Mouse (Mus musculus): ENCODE measurements around the gene Ap3b2. TPM values are rescaled to one million over a fixed set of nuclear protein-coding genes. Genes with fewer than 3 reads are reported as not detected.

Gene Ap3b2
- total and polyA plus RNA-seq, 3 experiments: 0.16 TPM; not detected in 2

DNA sequence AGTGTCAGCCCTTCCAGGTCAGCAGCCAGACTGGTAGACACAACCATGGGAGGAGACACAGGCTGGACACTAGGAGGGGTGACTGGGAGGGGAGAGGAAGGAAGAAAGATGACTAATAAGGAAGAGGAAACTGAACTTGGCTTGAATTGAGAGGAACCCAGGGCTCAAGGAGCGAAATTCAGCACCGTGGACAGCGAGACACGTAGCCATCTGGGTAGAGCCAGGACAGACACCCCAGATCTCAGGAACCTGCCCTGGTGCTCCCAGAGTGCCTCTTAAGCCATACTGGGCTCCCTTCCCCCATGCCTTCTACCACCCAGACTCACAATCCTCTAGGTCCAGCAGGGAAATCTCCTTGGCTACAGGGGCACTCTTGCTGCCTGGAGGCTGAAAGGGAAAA lies 29.6 kb downstream of the Ap3b2 start:
- Histone ChIP-seq H3K36me3 (replicated peaks) (no peaks in the 10 kb centered on the region), H3K4me1 (ENCODE audit: insufficient read depth, low read depth, low read length) (no peaks in the 10 kb centered on the region; the same call in 1 of the 2 replicates), H3K4me3 (ENCODE audit: low read depth, low read length) (no peak overlapping the region), H3K27me3 (ENCODE audit: insufficient read depth, low read length) (no peaks in the 10 kb centered on the region; the same call in none of the 2 replicates), H3K9me3 (replicated peaks) (no peaks in the 10 kb centered on the region)
- DNase-seq (ENCODE audit: low spot score): peak; percentile 46
- TF ChIP-seq CTCF (IDR thresholded peaks at IDR 0.05; ENCODE audit: low read depth, low read length): no peak
- TF ChIP-seq GATA1 (IDR thresholded peaks at IDR 0.05; ENCODE audit: borderline replicate concordance, low read length): no peak
- no peak for TF ChIP-seq POLR2AphosphoS5 (IDR thresholded peaks at IDR 0.05; ENCODE audit: insufficient replicate concordance, low read depth, low read length)
- TF ChIP-seq TAL1 (conservative IDR thresholded peaks at IDR 0.05; ENCODE audit: low read depth, low read length): no peak
- no peak for TF ChIP-seq GATA2 (IDR thresholded peaks at IDR 0.05; ENCODE audit: borderline replicate concordance, low read depth, low read length)
- ATAC-seq (ENCODE audit: extremely low read depth, insufficient number of reproducible peaks, low FRiP score, poor library complexity, severe bottlenecking): no peak

DNA sequence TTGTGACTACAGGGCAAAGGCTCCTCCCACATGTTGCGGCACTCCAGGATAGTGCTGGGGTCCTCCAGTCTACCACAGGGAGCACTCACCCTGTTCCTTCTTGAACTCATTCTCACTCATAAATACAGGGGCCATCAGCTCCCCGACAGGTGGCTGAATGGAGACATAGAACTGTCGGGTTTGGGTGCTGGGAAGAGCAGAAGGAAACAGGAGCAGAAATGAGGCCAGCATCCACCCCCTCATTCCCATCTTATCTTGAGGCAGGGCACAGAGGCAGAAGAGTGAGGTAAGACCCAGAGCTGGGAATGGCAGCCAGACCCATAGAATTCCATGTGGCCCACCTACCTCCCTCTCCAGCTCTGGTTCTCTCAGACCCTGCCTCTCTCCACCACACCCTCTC lies 30.9 kb downstream of the Ap3b2 start:
- H3K36me3 ChIP-seq (replicated peaks): no peaks in the 10 kb centered on the region
- H3K4me3 ChIP-seq (ENCODE audit: low read depth, low read length): no peak overlapping the region
- H3K27me3 ChIP-seq (ENCODE audit: insufficient read depth, low read length): no peaks in the 10 kb centered on the region; the same call in none of the 2 replicates
- H3K9me3 ChIP-seq (replicated peaks): no peaks in the 10 kb centered on the region
- no peak for DNase-seq (ENCODE audit: low spot score)
- no peak for ATAC-seq (ENCODE audit: extremely low read depth, insufficient number of reproducible peaks, low FRiP score, poor library complexity, severe bottlenecking)
- no peak for TF ChIP-seq TAL1 (conservative IDR thresholded peaks at IDR 0.05; ENCODE audit: low read depth, low read length)
- no peak for TF ChIP-seq GATA1 (IDR thresholded peaks at IDR 0.05; ENCODE audit: borderline replicate concordance, low read length)
- no peak for TF ChIP-seq POLR2AphosphoS5 (IDR thresholded peaks at IDR 0.05; ENCODE audit: insufficient replicate concordance, low read depth, low read length)
- TF ChIP-seq GATA2 (IDR thresholded peaks at IDR 0.05; ENCODE audit: borderline replicate concordance, low read depth, low read length): no peak
- TF ChIP-seq CTCF (IDR thresholded peaks at IDR 0.05; ENCODE audit: low read depth, low read length): no peak
- no peaks in the 10 kb centered on the region; the same call in 1 of the 2 replicates for H3K4me1 ChIP-seq (ENCODE audit: insufficient read depth, low read depth, low read length)

DNA sequence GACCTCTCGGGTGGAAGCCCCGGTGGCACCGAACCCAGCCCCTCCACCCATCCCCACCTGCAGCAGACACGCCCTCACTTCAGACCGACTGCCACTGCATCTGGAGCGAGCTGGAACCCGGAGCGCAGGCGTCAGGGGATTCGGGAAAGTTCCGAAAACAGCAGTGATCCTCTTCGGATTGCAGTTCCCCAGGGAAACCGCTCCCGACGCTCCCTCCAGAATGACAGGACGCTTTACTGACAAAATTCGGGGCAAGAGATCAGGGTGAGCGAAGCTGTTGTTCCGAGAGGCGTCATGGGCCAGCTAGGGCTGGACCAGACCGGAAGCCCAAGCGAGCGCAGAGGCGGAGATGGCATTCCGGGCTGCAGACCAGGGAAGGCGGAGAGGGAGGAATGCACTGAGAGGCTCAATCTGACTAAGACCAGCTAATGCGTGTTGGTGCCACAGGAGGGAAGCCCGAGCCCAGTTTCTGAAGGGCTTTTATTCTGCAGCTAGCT lies 38.5 kb downstream of the Ap3b2 start, which contains the start of gene Cpeb1:
Cpeb1 (minus strand) TSS at position 311 of the 497 bp plus-strand sequence.
- H3K4me1 ChIP-seq (ENCODE audit: insufficient read depth, low read depth, low read length): no peaks in the 10 kb centered on the region
- DNase-seq (ENCODE audit: low spot score) (no peak), ATAC-seq (ENCODE audit: extremely low read depth, insufficient number of reproducible peaks, low FRiP score, poor library complexity, severe bottlenecking) (no peak)
- H3K36me3 ChIP-seq (replicated peaks): no peaks in the 10 kb centered on the region
- peaks cover 6% of the 10 kb centered on the region; the same call in 1 of the 2 replicates for H3K27me3 ChIP-seq (ENCODE audit: insufficient read depth, low read length)
- peaks cover 22% of the 10 kb centered on the region for H3K9me3 ChIP-seq (replicated peaks)
- TF ChIP-seq POLR2AphosphoS5 (IDR thresholded peaks at IDR 0.05; ENCODE audit: insufficient replicate concordance, low read depth, low read length) (no peak), GATA2 (IDR thresholded peaks at IDR 0.05; ENCODE audit: borderline replicate concordance, low read depth, low read length) (no peak), TAL1 (conservative IDR thresholded peaks at IDR 0.05; ENCODE audit: low read depth, low read length) (no peak), CTCF (IDR thresholded peaks at IDR 0.05; ENCODE audit: low read depth, low read length) (no peak), GATA1 (IDR thresholded peaks at IDR 0.05; ENCODE audit: borderline replicate concordance, low read length) (no peak)
- no peak within 1 kb of the TSS for H3K4me3 ChIP-seq (ENCODE audit: low read depth, low read length)

DNA sequence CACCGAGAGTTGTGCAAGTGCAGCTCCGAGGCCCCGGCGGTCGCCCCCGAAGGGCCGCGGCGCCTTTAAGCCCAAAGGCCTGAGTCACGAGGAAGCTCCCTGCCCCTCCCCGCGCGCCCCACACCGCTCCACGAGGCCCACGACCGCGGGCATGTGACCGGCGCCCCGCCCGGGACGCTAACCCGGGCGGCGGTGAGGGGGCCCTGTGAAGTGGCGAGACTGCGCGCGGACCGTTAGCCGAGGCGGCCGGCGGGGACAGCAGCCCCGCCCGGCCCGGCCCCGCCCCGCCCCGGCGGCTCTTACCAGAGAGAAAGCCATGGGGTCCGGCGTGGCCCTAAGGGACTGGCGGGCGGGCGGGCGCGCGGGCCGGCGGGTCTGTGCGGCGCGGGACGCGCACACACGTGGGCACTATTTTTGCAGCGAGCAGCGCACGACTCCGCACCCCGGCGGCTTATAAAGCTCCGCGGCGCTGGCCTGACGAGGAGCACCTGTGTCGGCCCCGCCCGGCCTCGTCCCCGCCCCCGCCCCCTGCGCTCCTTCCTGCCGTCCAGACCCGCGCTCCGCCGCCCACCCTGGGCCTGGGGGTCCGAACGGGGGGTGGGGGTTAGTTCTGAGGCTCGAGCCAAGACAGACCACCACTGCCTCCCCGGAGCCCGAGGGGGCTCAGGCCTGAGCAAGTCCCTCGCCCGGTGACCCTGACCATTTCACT lies 39.2 kb downstream of the Ap3b2 start:
- Histone ChIP-seq H3K36me3 (replicated peaks) (no peaks in the 10 kb centered on the region), H3K4me1 (ENCODE audit: insufficient read depth, low read depth, low read length) (no peaks in the 10 kb centered on the region), H3K4me3 (ENCODE audit: low read depth, low read length) (no peak overlapping the region), H3K27me3 (ENCODE audit: insufficient read depth, low read length) (peaks cover 6% of the 10 kb centered on the region), H3K9me3 (replicated peaks) (peaks cover 22% of the 10 kb centered on the region)
- DNase-seq (ENCODE audit: low spot score) (no peak), ATAC-seq (ENCODE audit: extremely low read depth, insufficient number of reproducible peaks, low FRiP score, poor library complexity, severe bottlenecking) (no peak)
- TF ChIP-seq POLR2AphosphoS5 (IDR thresholded peaks at IDR 0.05; ENCODE audit: insufficient replicate concordance, low read depth, low read length) (no peak), TAL1 (conservative IDR thresholded peaks at IDR 0.05; ENCODE audit: low read depth, low read length) (no peak), GATA2 (IDR thresholded peaks at IDR 0.05; ENCODE audit: borderline replicate concordance, low read depth, low read length) (no peak), GATA1 (IDR thresholded peaks at IDR 0.05; ENCODE audit: borderline replicate concordance, low read length) (no peak), CTCF (IDR thresholded peaks at IDR 0.05; ENCODE audit: low read depth, low read length) (no peak)

DNA sequence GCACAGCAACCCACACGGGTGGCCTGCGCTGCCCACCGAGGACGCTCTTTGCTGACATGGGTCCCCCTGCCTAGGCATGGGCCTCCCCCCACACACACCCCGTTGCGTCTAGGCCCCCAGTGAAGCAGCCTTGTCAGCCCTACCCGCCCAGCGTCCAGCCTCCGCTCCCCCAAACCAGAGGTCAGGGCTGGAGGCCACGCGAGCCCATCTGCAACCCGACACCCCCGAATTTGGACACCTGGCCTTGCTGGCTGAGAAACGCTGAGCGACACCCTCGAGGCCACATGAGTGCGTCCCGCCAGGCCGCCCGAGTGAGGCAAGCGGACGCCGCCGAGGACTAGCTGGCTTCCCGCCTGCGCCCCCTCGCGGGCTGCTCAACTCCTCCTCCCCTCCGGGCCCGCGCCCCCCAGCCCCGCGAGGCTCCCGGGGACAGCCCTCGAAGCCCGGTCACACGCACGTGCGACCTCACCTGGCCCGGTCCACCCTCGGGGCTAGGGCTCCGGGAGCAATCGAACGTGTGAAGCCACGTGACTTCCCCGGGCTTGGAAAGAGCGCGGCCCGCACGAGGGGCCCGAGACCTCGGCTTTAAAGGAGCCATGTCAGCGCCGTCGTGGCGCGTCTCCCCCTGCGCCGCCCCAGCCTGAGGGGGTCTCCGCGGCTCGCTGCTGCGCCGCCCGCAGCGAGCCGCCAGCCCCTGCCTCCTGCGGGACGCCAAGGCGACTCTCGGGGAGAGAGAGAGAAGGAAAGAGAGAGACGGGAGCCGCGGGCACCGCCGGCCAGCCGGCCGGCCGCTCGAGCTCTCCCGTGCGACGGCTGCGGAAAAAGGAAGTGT lies 40.1 kb downstream of the Ap3b2 start:
- Histone ChIP-seq H3K4me1 (ENCODE audit: insufficient read depth, low read depth, low read length) (no peaks in the 10 kb centered on the region), H3K27me3 (ENCODE audit: insufficient read depth, low read length) (peaks cover 6% of the 10 kb centered on the region), H3K4me3 (ENCODE audit: low read depth, low read length) (no peak overlapping the region; the same call in 1 of the 2 replicates), H3K36me3 (replicated peaks) (no peaks in the 10 kb centered on the region), H3K9me3 (replicated peaks) (peaks cover 22% of the 10 kb centered on the region)
- DNase-seq (ENCODE audit: low spot score) (no peak), ATAC-seq (ENCODE audit: extremely low read depth, insufficient number of reproducible peaks, low FRiP score, poor library complexity, severe bottlenecking) (no peak)
- TF ChIP-seq POLR2AphosphoS5 (IDR thresholded peaks at IDR 0.05; ENCODE audit: insufficient replicate concordance, low read depth, low read length) (no peak), CTCF (IDR thresholded peaks at IDR 0.05; ENCODE audit: low read depth, low read length) (no peak), TAL1 (conservative IDR thresholded peaks at IDR 0.05; ENCODE audit: low read depth, low read length) (no peak), GATA1 (IDR thresholded peaks at IDR 0.05; ENCODE audit: borderline replicate concordance, low read length) (no peak), GATA2 (IDR thresholded peaks at IDR 0.05; ENCODE audit: borderline replicate concordance, low read depth, low read length) (no peak)
